Mouse (Mus musculus) midbrain, postnatal 0 days (tissue): Measurements from ENCODE around the gene C4bp. TPM values are rescaled to one million over a fixed set of nuclear protein-coding genes. Genes with fewer than 3 reads are reported as not detected.
"Not testable (repeated sequence)": the region's sequence is repeated elsewhere in the genome, so short reads cannot be mapped to it uniquely, and the experiment has no call there.

Source experiments
- ATAC-seq: fragments of 200-750 bp; cut with Nextera tagmentation; 2 replicates; pipeline ENCODE4 v1.8.0; 2017; ENCODE audit warnings: moderate number of reproducible peaks, mild to moderate bottlenecking, moderate TSS enrichment, moderate library complexity; ENCODE audit not compliant: low FRiP score
- DNase-seq: peaks from one replicate; pipeline ENCODE4 v3.0.0-alpha.2; 2015; ENCODE audit warnings: low spot score
- H3K27ac ChIP-seq: fragments of 300-500 bp; sonication (generic); 2 replicates; pipeline ENCODE4 v1.5.1; 2014; ENCODE audit warnings: low read depth, mild to moderate bottlenecking, low read length, mixed read lengths
- H3K27me3 ChIP-seq: fragments of 300-500 bp; sonication (generic); 2 replicates; pipeline ENCODE4 v1.6.1; 2014; ENCODE audit warnings: low read length, control low read depth, mixed read lengths; ENCODE audit not compliant: insufficient read depth
- H3K36me3 ChIP-seq: fragments of 300-500 bp; sonication (generic); 2 replicates; pipeline ENCODE4 v1.6.1; 2014; ENCODE audit warnings: low read length, control low read depth, mixed read lengths; ENCODE audit not compliant: insufficient read depth
- H3K4me1 ChIP-seq: fragments of 300-500 bp; sonication (generic); 2 replicates; pipeline ENCODE4 v1.6.1; 2014; ENCODE audit warnings: mild to moderate bottlenecking, control low read depth, antibody characterized with exemption, low read length, mixed read lengths; ENCODE audit not compliant: insufficient read depth
- H3K4me2 ChIP-seq: fragments of 300-500 bp; sonication (generic); 2 replicates; pipeline ENCODE4 v1.6.1; 2014; ENCODE audit warnings: low read depth, mild to moderate bottlenecking, low read length, mixed read lengths; ENCODE audit not compliant: poor library complexity, severe bottlenecking
- H3K4me3 ChIP-seq: fragments of 300-500 bp; sonication (generic); 2 replicates; pipeline ENCODE4 v1.5.1; 2014; ENCODE audit warnings: low read depth, mild to moderate bottlenecking, low read length, moderate library complexity
- H3K9ac ChIP-seq: fragments of 300-500 bp; sonication (generic); replicated peaks from 2 replicates; pipeline ENCODE4 v1.6.1; 2014; ENCODE audit warnings: mild to moderate bottlenecking, low read length, moderate library complexity, mixed read lengths; ENCODE audit not compliant: poor library complexity, severe bottlenecking
- H3K9me3 ChIP-seq: fragments of 300-500 bp; sonication (generic); 2 replicates; pipeline ENCODE4 v1.6.1; 2016; ENCODE audit warnings: low read length, control low read depth
- CTCF ChIP-seq: IDR thresholded peaks from 2 replicates; pipeline ENCODE4 v1.5.1; 2016; ENCODE audit warnings: antibody characterized with exemption, mild to moderate bottlenecking
- WGBS: fragments of 180-500 bp; shearing (Covaris S2); extraction: QIAGEN DNeasy Blood & Tissue Kit; methylation state at CpG from one replicate; pipeline ENCODE4 v1.1.7; 2014; 5-methylcytosine and 5-hydroxymethylcytosine counted together
- polyA plus RNA-seq: library from polyadenylated mRNA; unstranded; fragments of >200 nt; fragmentation: Nextera tagmentation; extraction: Ambion mirVana; gene quantifications from 2 replicates; pipeline ENCODE4 v1.2.1, GENCODE M21; 2015
- total RNA-seq: library from RNA; depleted of rRNA; stranded (reverse); fragments of >200 nt; gene quantifications from 2 replicates; pipeline ENCODE4 v1.2.3, GENCODE M21; 2014

C4bp gene
- total and polyA plus RNA-seq, 2 experiments from 2014 or later, result 0.11 to 0.93 TPM

GRCm38 (mm10) chr1:130683905-130684304 lies 22.5 kb upstream of the C4bp start:
- no peaks in the 10 kb centered on the region for H3K9me3 ChIP-seq
- H3K9ac ChIP-seq, result no peak overlapping the region
- no peaks in the 10 kb centered on the region for H3K27me3 ChIP-seq
- no peaks in the 10 kb centered on the region for H3K36me3 ChIP-seq
- WGBS, result 26% methylated on average over 1 of the region's 1 CpGs
- H3K4me3 ChIP-seq, result no peak overlapping the region
- no peak overlapping the region for H3K4me2 ChIP-seq
- ATAC-seq, result no peak
- TF ChIP-seq CTCF, result no peak
- H3K4me1 ChIP-seq, result no peaks in the 10 kb centered on the region
- no peak overlapping the region for H3K27ac ChIP-seq
- no peak for DNase-seq

- no peak overlapping the region for H3K27ac ChIP-seq
- no peaks in the 10 kb centered on the region for H3K9me3 ChIP-seq
- H3K9ac ChIP-seq, result no peak overlapping the region
- no peak overlapping the region for H3K4me3 ChIP-seq
- no peaks in the 10 kb centered on the region for H3K27me3 ChIP-seq
- TF ChIP-seq CTCF, result no peak
- no peaks in the 10 kb centered on the region for H3K4me1 ChIP-seq
- DNase-seq (no peak), ATAC-seq (no peak)
- H3K36me3 ChIP-seq, result no peaks in the 10 kb centered on the region
- 78% methylated on average over 6 of the region's 6 CpGs for WGBS
- no peak overlapping the region for H3K4me2 ChIP-seq
Observed at GRCm38 (mm10) chr1:130681656-130682413, 20.4 kb upstream of the C4bp start.

GRCm38 (mm10) chr1:130681075-130681474 lies 19.6 kb upstream of the C4bp start:
- H3K4me1 ChIP-seq, result no peaks in the 10 kb centered on the region
- no peaks in the 10 kb centered on the region for H3K9me3 ChIP-seq
- no peak for TF ChIP-seq CTCF
- no peak overlapping the region for H3K4me2 ChIP-seq
- H3K4me3 ChIP-seq, result no peak overlapping the region
- WGBS, result 96% methylated on average over 2 of the region's 2 CpGs
- no peak overlapping the region for H3K27ac ChIP-seq
- H3K27me3 ChIP-seq, result no peaks in the 10 kb centered on the region
- ATAC-seq, result no peak
- DNase-seq, result no peak
- no peak overlapping the region for H3K9ac ChIP-seq
- no peaks in the 10 kb centered on the region for H3K36me3 ChIP-seq

- H3K27ac ChIP-seq, result no peak overlapping the region
- H3K9ac ChIP-seq, result no peak overlapping the region
- H3K36me3 ChIP-seq, result no peaks in the 10 kb centered on the region
- H3K9me3 ChIP-seq, result no peaks in the 10 kb centered on the region
- H3K4me1 ChIP-seq, result no peaks in the 10 kb centered on the region
- DNase-seq, result no peak
- H3K27me3 ChIP-seq, result no peaks in the 10 kb centered on the region
- 85% methylated on average over 2 of the region's 2 CpGs for WGBS
- no peak overlapping the region for H3K4me3 ChIP-seq
- no peak for ATAC-seq
- TF ChIP-seq CTCF, result no peak
- no peak overlapping the region for H3K4me2 ChIP-seq
Observed at GRCm38 (mm10) chr1:130678551-130678950, 17.1 kb upstream of the C4bp start.

- H3K27ac ChIP-seq, DNase-seq, H3K9ac ChIP-seq, H3K4me1 ChIP-seq, H3K4me2 ChIP-seq, H3K27me3 ChIP-seq, H3K4me3 ChIP-seq, ATAC-seq, H3K36me3 ChIP-seq, H3K9me3 ChIP-seq: not testable (repeated sequence)
- WGBS, result 87% methylated on average over 5 of the region's 5 CpGs
Observed at GRCm38 (mm10) chr1:130663576-130663975, 2.1 kb upstream of the C4bp start.

GRCm38 (mm10) chr1:130659641-130660040 lies 1.8 kb downstream of the C4bp start:
- not testable (repeated sequence) for H3K27ac ChIP-seq, H3K27me3 ChIP-seq, H3K4me3 ChIP-seq, H3K36me3 ChIP-seq, H3K4me1 ChIP-seq, ATAC-seq, DNase-seq, H3K9ac ChIP-seq, H3K4me2 ChIP-seq, H3K9me3 ChIP-seq
- WGBS, result 51% methylated on average over 5 of the region's 5 CpGs
